Mouse (Mus musculus): Measurements from ENCODE around the gene BC029722.
"Not testable (repeated sequence)": the region's sequence is repeated elsewhere in the genome, so short reads cannot be mapped to it uniquely, and the experiment has no call there.

The BC029722 gene

GRCm38 (mm10) chr2:155819392-155819448 lies at the start of gene BC029722:
Gene BC029722 (minus strand): TSS chr2:155819426.
- DNase-seq (ENCODE audit: low spot score) = no peak

GRCm38 (mm10) chr2:155868320-155868719 lies 49.1 kb upstream of the BC029722 start:
- no peak for DNase-seq (ENCODE audit: low spot score)

GRCm38 (mm10) chr2:155863301-155863867 lies 44.2 kb upstream of the BC029722 start:
- peak; percentile 22 for DNase-seq (ENCODE audit: low spot score)

GRCm38 (mm10) chr2:155862573-155863300 lies 43.5 kb upstream of the BC029722 start:
- DNase-seq (ENCODE audit: low spot score) = peak; percentile 35

- no peak for DNase-seq (ENCODE audit: low spot score)
Measured at GRCm38 (mm10) chr2:155861581-155861980, 42.4 kb upstream of the BC029722 start.

GRCm38 (mm10) chr2:155860102-155860501 lies 40.9 kb upstream of the BC029722 start:
- no peak for DNase-seq (ENCODE audit: low spot score)

GRCm38 (mm10) chr2:155852536-155852935 lies 33.3 kb upstream of the BC029722 start:
- DNase-seq (ENCODE audit: low spot score) = no peak

- DNase-seq (ENCODE audit: low spot score) = no peak
Measured at GRCm38 (mm10) chr2:155850120-155850519, 30.9 kb upstream of the BC029722 start.

GRCm38 (mm10) chr2:155849464-155849863 lies 30.2 kb upstream of the BC029722 start:
- DNase-seq (ENCODE audit: low spot score) = no peak

GRCm38 (mm10) chr2:155848291-155848690 lies 29.1 kb upstream of the BC029722 start:
- peak; percentile 88 for DNase-seq (ENCODE audit: low spot score)

GRCm38 (mm10) chr2:155846930-155847329 lies 27.7 kb upstream of the BC029722 start:
- DNase-seq (ENCODE audit: low spot score) = no peak

GRCm38 (mm10) chr2:155838961-155839360 lies 19.7 kb upstream of the BC029722 start:
- no peak for DNase-seq (ENCODE audit: low spot score)

GRCm38 (mm10) chr2:155837961-155838360 lies 18.7 kb upstream of the BC029722 start:
- DNase-seq (ENCODE audit: low spot score) = no peak

- DNase-seq (ENCODE audit: low spot score) = no peak
Measured at GRCm38 (mm10) chr2:155834732-155835131, 15.5 kb upstream of the BC029722 start, which contains the start of gene Fam83c. Gene Fam83c (minus strand): TSS chr2:155834854.

- DNase-seq (ENCODE audit: low spot score) = not testable (repeated sequence)
Measured at GRCm38 (mm10) chr2:155832087-155832486, 12.9 kb upstream of the BC029722 start.

- DNase-seq (ENCODE audit: low spot score) = peak; percentile 24
Measured at GRCm38 (mm10) chr2:155831302-155831701, 12.1 kb upstream of the BC029722 start.

GRCm38 (mm10) chr2:155830841-155831240 lies 11.6 kb upstream of the BC029722 start:
- DNase-seq (ENCODE audit: low spot score) = no peak

GRCm38 (mm10) chr2:155826630-155827424 lies 7.6 kb upstream of the BC029722 start, which contains the start of gene Eif6:
Gene Eif6 (minus strand): TSS chr2:155826925.
- DNase-seq (ENCODE audit: low spot score) = peak; percentile 96

GRCm38 (mm10) chr2:155825904-155826629 lies 6.8 kb upstream of the BC029722 start:
- no peak for DNase-seq (ENCODE audit: low spot score)

- DNase-seq (ENCODE audit: low spot score) = no peak
Measured at GRCm38 (mm10) chr2:155823722-155824121, 4.5 kb upstream of the BC029722 start.

- no peak for DNase-seq (ENCODE audit: low spot score)
Measured at GRCm38 (mm10) chr2:155820779-155821178, 1.6 kb upstream of the BC029722 start.

- no peak for DNase-seq (ENCODE audit: low spot score)
Measured at GRCm38 (mm10) chr2:155819449-155820251, 424 bp upstream of the BC029722 start.
